Mouse (Mus musculus) G1E (cell line): ENCODE data around the gene Med13l. TPM values are rescaled to one million over a fixed set of nuclear protein-coding genes. Genes with fewer than 3 reads are reported as not detected.

Source experiments
- ATAC-seq: 2 replicates; pipeline ENCODE4 v1.8.0; 2016; ENCODE audit warnings: mild to moderate bottlenecking; ENCODE audit not compliant: insufficient number of reproducible peaks, poor library complexity, low FRiP score, severe bottlenecking; ENCODE audit errors: extremely low read depth
- DNase-seq: peaks from one replicate; pipeline ENCODE4 v3.0.0; 2012; ENCODE audit warnings: low spot score
- H3K27me3 ChIP-seq: 2 replicates; pipeline ENCODE4 v1.6.1; 2012; ENCODE audit warnings: mild to moderate bottlenecking, low read length, inconsistent platforms; ENCODE audit not compliant: insufficient read depth
- H3K36me3 ChIP-seq: replicated peaks from 2 replicates; pipeline ENCODE3; 2012; ENCODE audit warnings: mild to moderate bottlenecking, inconsistent platforms
- H3K4me1 ChIP-seq: 2 replicates; pipeline ENCODE4 v1.6.1; 2012; ENCODE audit warnings: low read depth, low read length, inconsistent platforms, mixed read lengths; ENCODE audit not compliant: insufficient read depth
- H3K4me3 ChIP-seq: 2 replicates; pipeline ENCODE4 v1.5.1; 2012; ENCODE audit warnings: low read depth, mild to moderate bottlenecking, inconsistent platforms, low read length, moderate library complexity, mixed read lengths
- H3K9me3 ChIP-seq: replicated peaks from 2 replicates; pipeline ENCODE4 v1.6.1; 2012; ENCODE audit warnings: inconsistent platforms
- CTCF ChIP-seq: IDR thresholded peaks from 2 replicates; pipeline ENCODE4 v1.5.1; 2012; ENCODE audit warnings: low read depth, low read length, inconsistent platforms, mixed read lengths
- GATA1 ChIP-seq: IDR thresholded peaks from 2 replicates; pipeline ENCODE4 v1.6.1; 2012; ENCODE audit warnings: borderline replicate concordance, low read length, inconsistent platforms, mixed read lengths
- GATA2 ChIP-seq: IDR thresholded peaks from 2 replicates; pipeline ENCODE4 v1.6.1; 2012; ENCODE audit warnings: low read depth, low read length, inconsistent platforms, borderline replicate concordance
- POLR2AphosphoS5 ChIP-seq: IDR thresholded peaks from 2 replicates; pipeline ENCODE4 v1.6.1; 2012; ENCODE audit warnings: low read depth, low read length, inconsistent platforms; ENCODE audit not compliant: insufficient replicate concordance
- TAL1 ChIP-seq: conservative IDR thresholded peaks from 2 replicates; pipeline ENCODE4 v1.6.1; 2012; ENCODE audit warnings: low read depth, low read length, inconsistent platforms, mixed read lengths
- polyA plus RNA-seq: library from polyadenylated mRNA; stranded (reverse); fragments of >175 nt; gene quantifications from 2 replicates; pipeline ENCODE4 v1.2.3, GENCODE M21; 2012
- total RNA-seq, 2 experiments: library from RNA; stranded (forward) in 1 of 2; stranded (reverse) in 1 of 2; fragments of 200-1000 nt in 1 of 2; fragments of >200 nt in 1 of 2; fragmentation: Nextera tagmentation in 1 of 2; gene quantifications; 2 replicates each; pipeline ENCODE4 v1.2.3; 2014 to 2017

Med13l gene
- total and polyA plus RNA-seq, 3 experiments, result 16.8 to 91.7 (median 17.9) TPM

- TF ChIP-seq CTCF (no peak), TAL1 (no peak), GATA1 (no peak), POLR2AphosphoS5 (no peak), GATA2 (no peak)
- no peaks in the 10 kb centered on the region for H3K9me3 ChIP-seq
- no peak overlapping the region for H3K4me3 ChIP-seq
- no peaks in the 10 kb centered on the region for H3K27me3 ChIP-seq
- no peak for ATAC-seq
- DNase-seq, result no peak
- peaks cover 8% of the 10 kb centered on the region; the same call in 1 of the 2 replicates for H3K4me1 ChIP-seq
- peaks cover 73% of the 10 kb centered on the region for H3K36me3 ChIP-seq
These were observed 118.9 kb downstream of the Med13l start for GRCm38 (mm10) chr5:118679283-118679835.

GRCm38 (mm10) chr5:118680853-118681252, 120.4 kb downstream of the Med13l start:
- Histone ChIP-seq H3K4me3 (no peak overlapping the region), H3K27me3 (no peaks in the 10 kb centered on the region), H3K9me3 (no peaks in the 10 kb centered on the region), H3K4me1 (peaks cover 8% of the 10 kb centered on the region; the same call in 1 of the 2 replicates), H3K36me3 (peaks cover 71% of the 10 kb centered on the region)
- DNase-seq (no peak), ATAC-seq (no peak)
- TF ChIP-seq GATA1 (no peak), POLR2AphosphoS5 (no peak), CTCF (no peak), TAL1 (no peak), GATA2 (no peak)

- Histone ChIP-seq H3K9me3 (no peaks in the 10 kb centered on the region), H3K36me3 (peaks cover 67% of the 10 kb centered on the region), H3K27me3 (no peaks in the 10 kb centered on the region), H3K4me1 (peaks cover 8% of the 10 kb centered on the region; the same call in 1 of the 2 replicates), H3K4me3 (no peak overlapping the region)
- ATAC-seq, result no peak
- TF ChIP-seq GATA1, result no peak
- no peak for TF ChIP-seq TAL1
- no peak for TF ChIP-seq CTCF
- no peak for TF ChIP-seq POLR2AphosphoS5
- TF ChIP-seq GATA2, result no peak
- DNase-seq, result no peak
These were observed 121.5 kb downstream of the Med13l start for GRCm38 (mm10) chr5:118682007-118682406.

GRCm38 (mm10) chr5:118685145-118685544, 124.7 kb downstream of the Med13l start:
- DNase-seq (no peak), ATAC-seq (no peak)
- Histone ChIP-seq H3K27me3 (no peaks in the 10 kb centered on the region), H3K4me3 (no peak overlapping the region), H3K36me3 (peaks cover 55% of the 10 kb centered on the region), H3K4me1 (peaks cover 5% of the 10 kb centered on the region), H3K9me3 (no peaks in the 10 kb centered on the region)
- TF ChIP-seq POLR2AphosphoS5 (no peak), GATA1 (no peak), CTCF (no peak), GATA2 (no peak), TAL1 (no peak)

GRCm38 (mm10) chr5:118686021-118686420, 125.5 kb downstream of the Med13l start:
- Histone ChIP-seq H3K27me3 (no peaks in the 10 kb centered on the region), H3K9me3 (no peaks in the 10 kb centered on the region), H3K36me3 (peaks cover 55% of the 10 kb centered on the region), H3K4me3 (no peak overlapping the region), H3K4me1 (peaks cover 5% of the 10 kb centered on the region)
- DNase-seq, result no peak
- no peak for TF ChIP-seq GATA1
- no peak for ATAC-seq

- Histone ChIP-seq H3K27me3 (no peaks in the 10 kb centered on the region), H3K4me1 (peaks cover 9% of the 10 kb centered on the region), H3K36me3 (peaks cover 68% of the 10 kb centered on the region), H3K9me3 (no peaks in the 10 kb centered on the region), H3K4me3 (no peak overlapping the region)
- TF ChIP-seq CTCF (no peak), TAL1 (no peak), GATA1 (no peak), POLR2AphosphoS5 (no peak), GATA2 (no peak)
- DNase-seq, result no peak
- ATAC-seq, result no peak
These were observed 128.7 kb downstream of the Med13l start for GRCm38 (mm10) chr5:118688886-118689835.
